Mouse (Mus musculus): ENCODE measurements around the gene Gm17482. TPM values are rescaled to one million over a fixed set of nuclear protein-coding genes. Genes with fewer than 3 reads are reported as not detected.
"Not testable (repeated sequence)": the region's sequence is repeated elsewhere in the genome, so short reads cannot be mapped to it uniquely, and the experiment has no call there.

Gene Gm17482
- polyA plus RNA-seq, 2 experiments: not detected

DNA sequence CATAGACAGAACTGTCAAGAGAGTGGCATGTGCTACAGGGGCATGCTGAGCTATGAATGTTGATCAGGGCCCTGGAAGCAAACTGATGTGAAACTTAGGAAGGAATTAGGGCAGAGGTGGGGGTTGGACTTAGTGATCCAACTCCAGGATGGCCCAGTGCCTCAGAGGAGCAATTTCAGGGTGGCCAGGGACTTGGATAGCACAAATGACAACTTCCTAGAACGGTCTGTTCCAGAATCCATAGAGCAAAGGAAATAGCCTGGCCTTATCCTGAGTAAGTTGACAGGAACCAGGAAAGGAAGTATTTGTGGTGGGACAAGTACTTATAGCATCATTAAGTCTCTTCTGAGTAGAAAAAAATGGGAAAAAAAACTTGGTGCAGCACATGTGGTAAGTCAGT lies 5.4 kb downstream of the Gm17482 start:
- Histone ChIP-seq H3K9ac (replicated peaks) (no peak overlapping the region), H3K9me3 (ENCODE audit: control insufficient read depth, low read length) (no peaks in the 10 kb centered on the region), H3K4me3 (ENCODE audit: insufficient read depth in 1 of 2, low read depth in 2 of 2, low read length in 2 of 2) (no peak overlapping the region), H3K27ac (no peak overlapping the region), H3K27me3 (ENCODE audit: control insufficient read depth, insufficient read depth, low read length) (no peaks in the 10 kb centered on the region), H3K4me2 (ENCODE audit: low read depth) (no peak overlapping the region), H3K4me1 (replicated peaks; ENCODE audit: control insufficient read depth in 2 of 2, insufficient read depth in 2 of 2, low read length in 1 of 2) (no peaks in the 10 kb centered on the region), H3K36me3 (replicated peaks; ENCODE audit: control insufficient read depth, insufficient read depth, low read depth) (no peaks in the 10 kb centered on the region)
- TF ChIP-seq EP300 (IDR thresholded peaks at IDR 0.05; ENCODE audit: low read depth) (no peak), CTCF (IDR thresholded peaks at IDR 0.05; ENCODE audit: low read depth) (no peak)
- DNase-seq (ENCODE audit: low read depth in 3 of 3, low spot score in 3 of 3) (no peak), ATAC-seq (ENCODE audit: insufficient read depth) (no peak)
- WGBS (ENCODE audit: insufficient replicate concordance): 22% methylated on average over 1 of the region's 1 CpGs

DNA sequence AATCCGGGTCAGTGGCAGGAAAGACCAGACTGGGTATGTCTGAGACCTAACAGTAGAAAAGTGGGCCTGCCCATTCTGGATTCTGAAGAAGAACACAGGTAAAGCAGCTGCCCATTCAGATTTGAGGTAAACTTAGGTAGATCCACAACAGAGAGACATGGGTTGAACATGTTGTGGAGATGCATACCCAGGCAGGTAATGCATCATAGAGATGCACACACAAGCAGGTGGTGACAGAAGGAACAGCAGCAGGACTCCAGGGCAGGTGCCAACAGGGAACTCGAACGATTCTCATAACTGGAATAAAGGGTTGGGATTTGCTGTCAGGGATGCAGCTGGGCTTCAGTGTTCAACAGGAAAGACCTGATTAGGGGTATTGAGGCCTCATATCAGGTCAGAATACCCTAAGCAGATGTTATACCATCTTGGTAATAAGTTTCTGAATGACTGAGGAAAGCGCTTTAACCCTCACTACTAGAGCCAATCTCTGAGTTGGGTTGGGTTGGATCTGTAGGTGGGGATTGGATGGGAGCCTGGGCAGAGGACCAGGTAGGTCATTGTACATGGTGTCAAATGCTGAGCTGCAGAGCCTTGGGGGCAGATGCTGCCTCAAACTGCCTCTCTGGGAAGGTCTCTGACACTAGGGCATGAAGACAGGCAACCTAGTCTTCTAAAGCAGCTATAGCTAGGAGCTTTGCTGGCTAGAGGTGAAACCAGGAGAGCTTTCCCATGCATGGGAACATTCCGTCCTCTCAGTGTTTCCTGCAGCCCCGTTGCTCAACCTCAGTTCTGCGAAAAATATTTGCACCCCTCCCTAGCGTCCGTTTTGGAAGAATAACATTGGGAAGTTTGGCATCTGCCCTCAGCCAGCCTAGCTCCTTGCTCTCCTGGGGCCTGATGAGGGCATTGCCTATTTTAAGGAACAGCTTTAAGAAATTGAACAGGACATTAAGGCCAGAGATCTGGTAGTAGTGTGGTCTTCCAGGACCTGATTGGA lies 11.2 kb downstream of the Gm17482 start:
- TF ChIP-seq CTCF (IDR thresholded peaks at IDR 0.05; ENCODE audit: low read depth): no peak
- no peak for TF ChIP-seq EP300 (IDR thresholded peaks at IDR 0.05; ENCODE audit: low read depth)
- Histone ChIP-seq H3K4me1 (replicated peaks; ENCODE audit: control insufficient read depth in 2 of 2, insufficient read depth in 2 of 2, low read length in 1 of 2) (no peaks in the 10 kb centered on the region), H3K9ac (replicated peaks) (no peak overlapping the region), H3K36me3 (replicated peaks; ENCODE audit: control insufficient read depth, insufficient read depth, low read depth) (no peaks in the 10 kb centered on the region), H3K27me3 (ENCODE audit: control insufficient read depth, insufficient read depth, low read length) (no peaks in the 10 kb centered on the region), H3K27ac (no peak overlapping the region), H3K4me3 (ENCODE audit: insufficient read depth in 1 of 2, low read depth in 2 of 2, low read length in 2 of 2) (no peak overlapping the region), H3K9me3 (ENCODE audit: control insufficient read depth, low read length) (no peaks in the 10 kb centered on the region), H3K4me2 (ENCODE audit: low read depth) (no peak overlapping the region)
- ATAC-seq (ENCODE audit: insufficient read depth): no peak
- DNase-seq (ENCODE audit: low read depth in 3 of 3, low spot score in 3 of 3): no peak
- WGBS (ENCODE audit: insufficient replicate concordance): 69% methylated on average over 9 of the region's 9 CpGs

GRCm38 (mm10) chr6:115239335-115239734 lies 12.2 kb downstream of the Gm17482 start:
- 70% methylated on average over 7 of the region's 7 CpGs for WGBS (ENCODE audit: insufficient replicate concordance)
- DNase-seq (ENCODE audit: low read depth in 3 of 3, low spot score in 3 of 3) (no peak), ATAC-seq (ENCODE audit: insufficient read depth) (no peak)
- no peak overlapping the region for H3K9ac ChIP-seq (replicated peaks)
- H3K4me2 ChIP-seq (ENCODE audit: low read depth): no peak overlapping the region
- no peak for TF ChIP-seq CTCF (IDR thresholded peaks at IDR 0.05; ENCODE audit: low read depth)
- TF ChIP-seq EP300 (IDR thresholded peaks at IDR 0.05; ENCODE audit: low read depth): no peak
- H3K36me3 ChIP-seq (replicated peaks; ENCODE audit: control insufficient read depth, insufficient read depth, low read depth): no peaks in the 10 kb centered on the region
- H3K9me3 ChIP-seq (ENCODE audit: control insufficient read depth, low read length): no peaks in the 10 kb centered on the region
- no peaks in the 10 kb centered on the region for H3K27me3 ChIP-seq (ENCODE audit: control insufficient read depth, insufficient read depth, low read length)
- no peaks in the 10 kb centered on the region for H3K4me1 ChIP-seq (replicated peaks; ENCODE audit: control insufficient read depth in 2 of 2, insufficient read depth in 2 of 2, low read length in 1 of 2)
- H3K4me3 ChIP-seq (ENCODE audit: insufficient read depth in 1 of 2, low read depth in 2 of 2, low read length in 2 of 2): no peak overlapping the region
- no peak overlapping the region for H3K27ac ChIP-seq

DNA sequence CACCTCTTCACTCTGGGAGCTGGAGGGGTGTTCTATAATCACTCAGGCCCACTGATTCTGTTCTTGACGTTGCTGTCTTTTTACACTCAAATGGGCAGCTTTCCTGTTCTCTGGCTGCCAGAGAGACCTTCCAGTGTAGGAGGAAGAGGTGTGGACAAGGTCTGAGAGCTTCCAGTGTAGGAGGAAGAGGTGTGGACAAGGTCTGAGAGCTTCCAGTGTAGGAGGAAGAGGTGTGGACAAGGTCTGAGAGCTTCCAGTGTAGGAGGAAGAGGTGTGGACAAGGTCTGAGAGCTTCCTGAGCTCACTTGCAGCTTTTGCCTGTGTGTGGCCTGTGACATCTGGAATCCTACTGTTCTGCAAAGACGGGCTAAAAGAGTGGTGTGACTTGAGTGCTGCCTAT lies 13.3 kb downstream of the Gm17482 start:
- not testable (repeated sequence) for DNase-seq (ENCODE audit: low read depth in 3 of 3, low spot score in 3 of 3); H3K4me3 ChIP-seq (ENCODE audit: insufficient read depth in 1 of 2, low read depth in 2 of 2, low read length in 2 of 2)
- 31% methylated on average over 2 of the region's 2 CpGs for WGBS (ENCODE audit: insufficient replicate concordance)

GRCm38 (mm10) chr6:115241131-115241699 lies 14.1 kb downstream of the Gm17482 start:
- no peak for TF ChIP-seq EP300 (IDR thresholded peaks at IDR 0.05; ENCODE audit: low read depth)
- TF ChIP-seq CTCF (IDR thresholded peaks at IDR 0.05; ENCODE audit: low read depth): no peak
- Histone ChIP-seq H3K9ac (replicated peaks) (no peak overlapping the region), H3K27ac (no peak overlapping the region), H3K9me3 (ENCODE audit: control insufficient read depth, low read length) (no peaks in the 10 kb centered on the region), H3K27me3 (ENCODE audit: control insufficient read depth, insufficient read depth, low read length) (no peaks in the 10 kb centered on the region), H3K4me3 (ENCODE audit: insufficient read depth in 1 of 2, low read depth in 2 of 2, low read length in 2 of 2) (no peak overlapping the region), H3K4me2 (ENCODE audit: low read depth) (no peak overlapping the region), H3K4me1 (replicated peaks; ENCODE audit: control insufficient read depth in 2 of 2, insufficient read depth in 2 of 2, low read length in 1 of 2) (no peaks in the 10 kb centered on the region), H3K36me3 (replicated peaks; ENCODE audit: control insufficient read depth, insufficient read depth, low read depth) (no peaks in the 10 kb centered on the region)
- ATAC-seq (ENCODE audit: insufficient read depth): no peak
- 60% methylated on average over 3 of the region's 3 CpGs for WGBS (ENCODE audit: insufficient replicate concordance)
- DNase-seq (ENCODE audit: low read depth in 3 of 3, low spot score in 3 of 3): no peak

More for the DNA sequence above, 13.3 kb downstream of the Gm17482 start:
- not testable (repeated sequence) for H3K4me2 ChIP-seq (ENCODE audit: low read depth); H3K27me3 ChIP-seq (ENCODE audit: control insufficient read depth, insufficient read depth, low read length); ATAC-seq (ENCODE audit: insufficient read depth); H3K4me1 ChIP-seq (replicated peaks; ENCODE audit: control insufficient read depth in 2 of 2, insufficient read depth in 2 of 2, low read length in 1 of 2); H3K9ac ChIP-seq (replicated peaks); H3K36me3 ChIP-seq (replicated peaks; ENCODE audit: control insufficient read depth, insufficient read depth, low read depth); H3K9me3 ChIP-seq (ENCODE audit: control insufficient read depth, low read length); H3K27ac ChIP-seq

Data from liver, embryonic 14.5 days (tissue).